Mouse (Mus musculus) kidney, adult 2 months (tissue): ENCODE data around the gene Gm45140. TPM values are rescaled to one million over a fixed set of nuclear protein-coding genes. Genes with fewer than 3 reads are reported as not detected.
A peak's percentile ranks its signal among the peaks of the same experiment; 100 is the strongest.

Experiments used
- DNase-seq: peaks from one replicate; pipeline ENCODE4 v3.0.0; 2021
- H3K27ac ChIP-seq: fragments of 200-500 bp; 2 replicates; pipeline ENCODE4 v1.5.1; 2012; ENCODE audit warnings: low read depth, low read length, control low read depth, inconsistent platforms; ENCODE audit not compliant: insufficient read depth
- H3K27me3 ChIP-seq: fragments of 200-500 bp; replicated peaks from 2 replicates; pipeline ENCODE4 v1.6.1; 2012; ENCODE audit warnings: mild to moderate bottlenecking, moderate library complexity, low read length, inconsistent platforms; ENCODE audit not compliant: control insufficient read depth, insufficient read depth
- H3K36me3 ChIP-seq: fragments of 200-500 bp; 2 replicates; pipeline ENCODE4 v1.6.1; 2012; ENCODE audit warnings: mild to moderate bottlenecking, moderate library complexity, low read length, inconsistent platforms; ENCODE audit not compliant: control insufficient read depth, insufficient read depth
- H3K4me1 ChIP-seq: fragments of 200-500 bp; 2 replicates; pipeline ENCODE4 v1.6.1; 2011; ENCODE audit warnings: low read length; ENCODE audit not compliant: control insufficient read depth, insufficient read depth
- H3K4me3 ChIP-seq: fragments of 200-500 bp; 2 replicates; pipeline ENCODE4 v1.5.1; 2011; ENCODE audit warnings: mild to moderate bottlenecking, low read depth, low read length, control low read depth; ENCODE audit not compliant: insufficient read depth
- CTCF ChIP-seq: fragments of 200-500 bp; conservative IDR thresholded peaks from 2 replicates; pipeline ENCODE4 v1.5.1; 2011; ENCODE audit warnings: low read depth, mild to moderate bottlenecking, control low read depth, low read length, moderate library complexity, mixed read lengths; ENCODE audit not compliant: insufficient read depth, insufficient read length
- POLR2A ChIP-seq: fragments of 200-500 bp; IDR thresholded peaks from one replicate; pipeline ENCODE4 v1.6.1; 2011; ENCODE audit warnings: low read depth, low read length, control low read depth
- WGBS: fragments of 180-500 bp; shearing (Covaris S2); methylation state at CpG from one replicate; pipeline ENCODE4 v1.1.7; 2018; 5-methylcytosine and 5-hydroxymethylcytosine counted together
- polyA plus RNA-seq: library from polyadenylated mRNA; depleted of rRNA; stranded (reverse); fragments of >200 nt; gene quantifications from 2 replicates; pipeline ENCODE4 v1.2.3, GENCODE M21; 2012; rRNA removed

The Gm45140 gene
- 0.53 and 0.77 TPM in 2 replicates for polyA plus RNA-seq

- WGBS: 95% methylated on average over 7 of the region's 7 CpGs
- no peak for TF ChIP-seq POLR2A
- TF ChIP-seq CTCF: no peak
Observed at GRCm38 (mm10) chr6:87835695-87836094, at the start of gene Gm45140. Gene Gm45140 (minus strand): TSS chr6:87835795.

GRCm38 (mm10) chr6:87882816-87883215, 47.2 kb upstream of the Gm45140 start:
- no peak for DNase-seq
- 68% methylated on average over 4 of the region's 4 CpGs for WGBS

More at GRCm38 (mm10) chr6:87835695-87836094, at the start of gene Gm45140:
- no peaks in the 10 kb centered on the region for H3K27me3 ChIP-seq
- no peaks in the 10 kb centered on the region for H3K4me1 ChIP-seq
- H3K4me3 ChIP-seq: no peak within 1 kb of the TSS
- H3K36me3 ChIP-seq: peaks cover 4% of the 10 kb centered on the region
- DNase-seq: no peak
- H3K27ac ChIP-seq: no peak within 1 kb of the TSS

GRCm38 (mm10) chr6:87882221-87882620, 46.6 kb upstream of the Gm45140 start:
- Histone ChIP-seq H3K4me3 (no peak overlapping the region), H3K27ac (no peak overlapping the region), H3K4me1 (peaks cover 5% of the 10 kb centered on the region; the same call in 1 of the 2 replicates), H3K27me3 (no peaks in the 10 kb centered on the region), H3K36me3 (no peaks in the 10 kb centered on the region)
- no peak for TF ChIP-seq POLR2A
- TF ChIP-seq CTCF: no peak
- DNase-seq: no peak
- WGBS: 83% methylated on average over 3 of the region's 3 CpGs

More at GRCm38 (mm10) chr6:87882816-87883215, 47.2 kb upstream of the Gm45140 start:
- Histone ChIP-seq H3K27me3 (no peaks in the 10 kb centered on the region), H3K36me3 (no peaks in the 10 kb centered on the region), H3K4me1 (peaks cover 8% of the 10 kb centered on the region; the same call in 1 of the 2 replicates), H3K4me3 (no peak overlapping the region), H3K27ac (no peak overlapping the region)
- TF ChIP-seq CTCF: no peak
- TF ChIP-seq POLR2A: no peak

- H3K27ac ChIP-seq: no peak overlapping the region
- TF ChIP-seq POLR2A (no peak), CTCF (no peak)
- H3K27me3 ChIP-seq: no peaks in the 10 kb centered on the region
- H3K4me1 ChIP-seq: peaks cover 6% of the 10 kb centered on the region; the same call in 1 of the 2 replicates
- no peaks in the 10 kb centered on the region for H3K36me3 ChIP-seq
- H3K4me3 ChIP-seq: no peak overlapping the region
- DNase-seq: no peak
- WGBS: 76% methylated on average over 3 of the region's 3 CpGs
Observed at GRCm38 (mm10) chr6:87879628-87880027, 44.0 kb upstream of the Gm45140 start.

GRCm38 (mm10) chr6:87879010-87879409, 43.4 kb upstream of the Gm45140 start:
- Histone ChIP-seq H3K36me3 (no peaks in the 10 kb centered on the region), H3K4me1 (peaks cover 6% of the 10 kb centered on the region; the same call in 1 of the 2 replicates), H3K4me3 (no peak overlapping the region), H3K27ac (no peak overlapping the region), H3K27me3 (no peaks in the 10 kb centered on the region)
- 32% methylated on average over 4 of the region's 4 CpGs for WGBS
- DNase-seq: peak; percentile 12
- TF ChIP-seq CTCF (no peak), POLR2A (no peak)

- WGBS: 59% methylated on average over 13 of the region's 13 CpGs
- Histone ChIP-seq H3K36me3 (no peaks in the 10 kb centered on the region), H3K27ac (no peak overlapping the region), H3K4me1 (peaks cover 9% of the 10 kb centered on the region; the same call in 1 of the 2 replicates), H3K27me3 (no peaks in the 10 kb centered on the region), H3K4me3 (no peak overlapping the region)
- TF ChIP-seq CTCF: no peak
- TF ChIP-seq POLR2A: no peak
- DNase-seq: peak; percentile 75
Observed at GRCm38 (mm10) chr6:87876068-87876643, 40.6 kb upstream of the Gm45140 start.

GRCm38 (mm10) chr6:87875562-87875961, 40.0 kb upstream of the Gm45140 start:
- H3K4me1 ChIP-seq: peaks cover 9% of the 10 kb centered on the region; the same call in 1 of the 2 replicates
- no peak overlapping the region for H3K4me3 ChIP-seq
- DNase-seq: peak; percentile 64
- WGBS: 49% methylated on average over 7 of the region's 7 CpGs
- TF ChIP-seq POLR2A: no peak
- TF ChIP-seq CTCF: no peak
- no peak overlapping the region for H3K27ac ChIP-seq
- H3K27me3 ChIP-seq: no peaks in the 10 kb centered on the region
- H3K36me3 ChIP-seq: no peaks in the 10 kb centered on the region
